Mouse (Mus musculus) ovary, postnatal 14 days (tissue): ENCODE measurements around the gene Tns2.
"Not testable (repeated sequence)": the region's sequence is repeated elsewhere in the genome, so short reads cannot be mapped to it uniquely, and the experiment has no call there.

Source experiments
- DNase-seq: peaks from one replicate; pipeline ENCODE4 v3.0.0; 2022; ENCODE audit warnings: low spot score

The Tns2 gene

GRCm38 (mm10) chr15:102100161-102100981 lies at the start of gene Tns2:
Gene Tns2, plus strand, starts transcription at chr15:102100413.
- peak; percentile 78 for DNase-seq

DNA sequence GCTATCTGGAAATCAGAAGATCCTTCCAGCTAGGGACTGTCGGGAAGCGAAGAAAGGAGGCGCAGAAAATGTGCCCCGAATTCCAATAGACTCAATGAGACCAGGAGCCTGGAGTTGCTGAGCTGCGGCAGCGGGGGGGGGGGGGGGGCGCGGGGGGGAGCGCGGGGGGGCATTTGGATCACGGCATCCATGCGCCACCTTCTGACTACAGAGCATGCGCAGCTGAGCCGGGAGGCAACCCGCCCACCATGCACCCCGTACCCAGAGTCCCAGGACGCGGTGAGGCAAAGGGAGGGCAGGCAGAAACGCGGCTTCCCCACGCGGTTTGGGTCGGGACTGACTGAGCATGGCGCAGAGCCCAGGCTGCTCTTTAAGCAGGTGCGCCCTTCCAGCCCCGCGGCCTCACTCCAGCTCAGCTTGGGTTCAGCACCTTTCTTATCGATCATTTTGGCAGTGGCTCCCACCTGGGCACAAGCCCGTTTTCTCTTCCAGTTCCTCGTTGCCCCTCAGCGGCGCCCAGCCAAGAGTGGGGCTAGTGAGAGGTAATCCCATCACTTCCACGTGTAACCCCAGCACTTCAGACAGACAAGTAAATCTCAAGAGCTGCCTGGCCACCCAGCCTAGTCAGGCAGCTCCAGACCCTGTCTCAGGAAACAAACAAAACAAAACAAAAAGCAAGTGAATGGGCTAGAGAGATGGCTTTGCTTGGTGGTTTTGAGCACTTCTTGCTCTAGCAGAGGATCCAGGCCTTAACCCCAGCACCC lies 48.1 kb upstream of the Tns2 start:
- peak; percentile 42 for DNase-seq

DNA sequence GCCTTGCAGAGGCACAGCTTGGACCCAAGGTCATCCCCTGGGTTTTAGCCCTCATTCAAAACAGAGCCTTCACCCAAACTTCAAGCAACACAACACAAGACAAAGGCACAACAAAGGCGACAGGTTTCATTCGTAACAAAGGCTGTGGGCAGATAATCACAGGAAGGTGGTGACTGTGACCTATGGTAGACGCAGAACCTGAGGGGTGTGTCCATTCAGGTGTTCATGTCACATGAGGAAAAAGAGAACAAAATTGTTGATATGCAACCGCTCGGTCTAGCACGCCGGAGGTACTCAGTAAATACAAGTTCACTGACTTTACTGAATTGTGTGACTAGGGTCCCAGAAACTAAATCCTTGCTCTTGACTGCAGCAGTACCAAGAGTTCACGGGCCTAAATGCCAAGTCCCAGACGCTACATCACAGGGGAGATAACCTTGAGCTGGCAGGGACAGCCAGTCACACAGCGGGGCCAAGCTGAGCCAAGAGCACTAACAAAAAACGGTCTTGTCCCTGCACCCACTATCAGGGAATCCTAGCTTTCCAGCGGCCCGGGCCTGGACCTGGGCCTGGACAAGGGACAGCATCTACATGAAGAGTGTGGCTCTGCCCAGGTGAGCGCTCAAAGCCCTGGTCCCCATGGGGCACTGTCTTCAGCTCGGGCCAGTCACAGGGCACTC lies 43.6 kb upstream of the Tns2 start:
- DNase-seq: no peak

DNA sequence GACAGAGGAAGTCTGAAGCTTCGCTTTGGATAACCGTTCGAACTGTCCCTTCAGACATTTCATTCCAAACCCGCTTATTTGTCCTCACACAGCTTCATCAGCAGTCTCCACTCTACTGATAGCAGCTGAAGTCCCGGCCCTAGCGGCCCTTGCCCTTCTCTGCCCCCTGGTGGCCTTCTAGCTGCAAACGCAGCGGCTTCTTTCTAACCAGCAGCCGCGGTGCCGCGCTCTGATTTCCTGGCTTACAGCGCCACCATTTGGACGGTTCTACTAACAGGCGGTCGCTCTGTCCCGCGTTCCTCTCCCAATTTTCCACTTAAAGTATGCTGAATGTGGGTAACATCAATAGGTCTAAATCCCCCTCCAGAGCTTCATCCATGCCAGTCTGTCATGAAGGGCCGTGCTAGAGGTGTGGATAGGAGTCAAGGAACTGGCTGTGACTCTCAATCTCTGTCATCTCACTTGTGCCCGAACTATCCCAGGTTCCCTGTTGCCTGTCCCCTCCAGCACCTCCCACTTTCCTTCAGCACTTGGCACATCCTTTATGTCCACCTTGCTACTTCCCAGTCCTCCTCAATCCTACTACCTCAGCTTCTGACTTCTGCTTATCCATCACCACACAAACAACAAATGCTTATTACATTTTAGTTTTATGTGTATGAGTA lies 34.4 kb upstream of the Tns2 start:
- DNase-seq: peak; percentile 95

- no peak for DNase-seq
Observed at GRCm38 (mm10) chr15:102070476-102071467, 29.4 kb upstream of the Tns2 start.

DNA sequence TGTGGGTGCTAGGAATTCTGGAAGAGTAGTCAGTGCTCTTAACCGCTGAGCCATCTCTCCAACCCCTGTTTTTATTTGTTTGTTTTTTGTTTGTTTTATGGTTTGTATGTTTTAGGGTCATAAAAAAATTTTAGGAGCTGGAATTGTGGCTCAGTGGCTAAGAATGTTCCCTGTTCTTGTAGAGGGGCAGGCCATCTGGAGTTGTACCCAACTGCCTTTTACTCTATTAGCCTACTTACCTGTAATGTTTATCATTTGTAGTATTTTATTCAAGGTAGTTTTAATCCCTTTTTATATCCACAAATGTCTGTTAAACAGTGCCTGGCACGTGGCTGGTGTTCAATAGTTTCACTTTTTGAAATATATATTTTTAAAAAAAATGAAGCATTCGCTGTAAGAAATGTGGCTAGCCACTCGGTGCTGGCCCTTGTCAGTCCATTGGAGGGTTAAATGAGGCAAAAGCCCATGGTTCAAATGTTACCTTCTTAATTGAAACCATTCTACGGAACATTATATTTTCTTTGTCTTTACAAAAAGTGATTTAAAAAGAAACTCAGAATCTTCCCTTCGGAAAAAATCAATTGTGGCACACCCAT lies 27.2 kb upstream of the Tns2 start:
- no peak for DNase-seq

DNA sequence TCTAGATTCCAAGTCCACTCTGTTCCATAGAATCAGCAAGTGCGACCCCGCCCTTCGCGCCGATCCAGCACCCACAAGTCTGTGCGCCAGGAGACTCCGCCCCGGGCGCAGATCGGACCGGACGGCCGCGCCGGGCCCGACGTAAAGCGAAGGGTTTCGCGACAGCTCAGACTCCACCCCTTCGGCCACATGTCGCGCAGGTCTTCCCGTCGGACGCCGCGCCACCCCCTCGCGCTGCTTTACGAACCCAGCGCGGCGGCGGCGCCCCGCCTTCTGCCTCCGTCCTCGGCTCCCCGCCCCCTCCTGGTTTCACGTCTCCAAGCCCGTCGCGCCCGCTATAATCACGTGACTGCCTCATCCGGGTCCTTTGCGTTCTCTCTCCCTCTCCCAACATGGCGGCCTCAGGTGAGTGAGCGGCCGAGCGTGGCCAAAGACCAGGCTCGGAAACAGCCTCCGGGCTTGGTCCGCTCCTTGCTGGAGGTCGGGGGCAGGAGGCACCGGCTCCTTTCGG lies 26.6 kb upstream of the Tns2 start, which contains the start of gene Eif4b:
Gene Eif4b (plus strand): TSS at position 215 of the 511 bp plus-strand sequence.
- peak; percentile 96 for DNase-seq

DNA sequence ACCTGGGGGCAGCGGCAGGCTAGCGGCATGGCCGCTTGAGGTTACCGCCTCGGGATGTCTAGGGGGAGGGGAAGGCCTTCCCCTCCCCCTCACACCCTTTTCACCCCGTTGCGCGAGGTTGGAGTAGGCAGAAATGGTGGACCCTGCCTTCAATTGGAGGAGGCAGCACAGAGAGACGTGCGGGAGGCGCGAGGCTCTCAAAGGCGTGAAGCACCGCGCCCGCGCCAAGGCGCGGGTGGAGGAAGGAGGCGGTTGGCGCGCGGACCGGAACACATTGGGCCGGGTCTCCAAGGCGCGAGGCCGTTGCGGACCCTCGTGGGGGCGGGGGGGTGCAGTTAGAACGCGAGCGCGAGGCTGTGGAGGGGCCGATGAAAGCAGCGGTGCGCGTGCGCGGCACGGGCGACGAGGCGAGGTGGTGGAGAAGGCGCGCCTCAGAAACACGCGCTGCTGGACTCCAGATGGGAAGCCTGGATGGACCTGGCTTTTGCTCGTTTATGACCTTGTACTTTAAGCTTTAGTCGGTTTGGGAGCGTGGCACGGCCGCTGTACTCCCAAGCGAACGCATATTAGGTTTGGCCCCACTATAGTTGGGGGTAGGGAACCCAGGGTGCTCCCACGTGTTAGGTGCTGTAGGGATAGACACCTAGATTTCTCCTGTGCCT lies 26.0 kb upstream of the Tns2 start:
- peak; percentile 53 for DNase-seq

DNA sequence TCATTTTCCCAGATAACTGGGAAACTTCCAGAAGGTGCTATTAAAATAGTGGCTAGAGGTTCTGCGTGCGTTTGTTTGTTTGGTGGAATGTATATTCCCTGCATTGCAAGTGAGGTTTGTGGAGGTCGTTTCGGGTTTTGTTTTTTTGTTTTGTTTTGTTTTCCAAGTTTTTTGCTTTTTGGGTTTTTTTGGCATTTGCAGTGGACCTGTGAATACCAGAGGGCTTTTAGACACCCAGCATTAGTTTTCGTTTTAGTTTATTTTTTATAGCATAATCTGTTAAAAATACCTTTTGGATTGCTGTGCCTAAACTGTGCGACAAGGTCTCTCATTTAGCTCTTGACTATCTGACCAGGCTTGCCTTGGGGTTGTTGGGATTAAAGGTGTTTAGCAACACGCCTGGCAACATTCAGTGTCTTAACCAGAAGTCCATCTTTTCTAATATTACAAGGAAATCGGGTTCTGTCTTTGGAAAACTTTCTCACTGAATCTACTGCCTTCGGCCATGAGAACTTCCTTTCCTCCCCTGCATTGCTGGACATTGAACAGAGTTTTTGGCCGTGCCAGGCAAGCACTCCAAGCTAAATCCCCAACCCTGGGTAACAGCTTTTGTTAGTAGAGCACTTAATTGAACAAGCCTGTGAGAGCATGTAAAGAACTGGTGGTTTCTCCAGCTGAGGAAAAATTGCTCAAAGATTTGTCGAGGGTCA lies 25.2 kb upstream of the Tns2 start:
- DNase-seq: no peak

- no peak for DNase-seq
Observed at GRCm38 (mm10) chr15:102077111-102077677, 23.0 kb upstream of the Tns2 start.

DNA sequence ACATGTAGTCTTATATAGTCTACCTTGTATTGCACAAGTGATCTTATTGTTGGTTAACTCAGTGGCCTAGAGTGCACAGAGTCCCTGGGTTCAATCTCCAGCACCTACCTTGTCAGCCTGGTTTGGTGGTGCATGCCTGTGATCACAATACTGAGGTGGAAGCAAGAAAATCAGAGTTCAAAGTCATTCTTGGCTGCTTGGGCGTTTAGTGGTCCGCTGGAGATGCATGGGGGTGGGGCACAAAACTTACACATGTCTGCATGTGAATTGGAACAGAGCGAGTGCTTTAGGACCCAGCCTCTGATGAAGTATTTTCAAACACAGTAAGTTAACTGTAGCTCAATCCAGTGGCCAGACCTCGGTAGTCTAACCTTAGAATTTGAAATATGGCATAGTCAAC lies 21.0 kb upstream of the Tns2 start:
- no peak for DNase-seq

- DNase-seq: not testable (repeated sequence)
Observed at GRCm38 (mm10) chr15:102079924-102080323, 20.3 kb upstream of the Tns2 start.

DNA sequence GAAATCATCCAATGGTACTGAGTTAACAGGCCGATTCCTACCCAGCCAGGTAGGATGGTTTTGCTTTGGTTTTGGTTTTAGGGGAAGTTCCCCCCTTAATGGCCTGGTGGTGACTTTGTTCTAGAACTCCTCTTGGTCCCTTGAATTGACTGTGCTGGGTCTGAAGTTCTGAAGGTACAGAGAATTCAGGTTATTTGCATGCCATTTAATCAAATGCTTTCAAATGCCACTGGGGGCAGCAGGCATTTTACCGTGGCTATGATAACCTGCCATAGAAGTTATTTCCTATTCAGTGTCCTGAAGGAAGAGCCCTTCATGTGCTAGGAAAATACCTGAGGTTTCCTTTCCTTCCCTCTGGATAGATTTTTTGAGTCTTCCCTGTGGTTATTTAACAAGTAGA lies 19.8 kb upstream of the Tns2 start:
- no peak for DNase-seq

GRCm38 (mm10) chr15:102082148-102082547 lies 18.1 kb upstream of the Tns2 start:
- no peak for DNase-seq

GRCm38 (mm10) chr15:102083028-102083427 lies 17.2 kb upstream of the Tns2 start:
- DNase-seq: no peak

- no peak for DNase-seq
Observed at GRCm38 (mm10) chr15:102089914-102090585, 10.2 kb upstream of the Tns2 start.

DNA sequence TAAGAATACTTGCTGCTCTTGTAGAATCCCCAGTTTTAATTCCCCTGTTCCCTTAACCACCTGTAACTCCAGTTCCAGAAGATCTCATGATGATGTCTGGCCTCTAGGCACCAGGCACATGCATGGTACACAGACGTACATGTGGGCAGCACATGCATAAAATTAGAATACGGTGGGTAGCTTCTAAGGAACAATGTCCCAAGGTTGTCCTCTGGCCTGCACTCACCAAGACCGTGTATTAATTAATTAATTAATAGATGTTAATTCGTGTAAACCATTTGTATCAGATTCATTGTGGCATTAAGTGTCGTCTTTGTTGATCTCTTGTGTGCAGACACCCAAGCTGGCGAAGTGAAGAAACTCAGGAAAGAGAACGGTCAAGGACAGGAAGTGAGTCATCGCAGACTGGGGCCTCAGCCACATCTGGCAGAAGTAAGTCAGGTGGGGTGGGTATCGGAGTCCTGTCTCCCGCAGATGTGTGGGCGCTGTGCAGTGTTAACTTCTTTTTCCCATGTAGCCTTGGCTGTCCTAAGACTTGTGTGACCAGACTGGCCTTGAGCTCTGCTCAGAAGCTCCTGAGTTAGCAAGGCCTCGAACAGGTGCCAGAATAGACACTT lies 9.0 kb upstream of the Tns2 start:
- DNase-seq: no peak

GRCm38 (mm10) chr15:102091688-102092087 lies 8.5 kb upstream of the Tns2 start:
- no peak for DNase-seq
